Mouse (Mus musculus): ENCODE data around the gene Oscp1. TPM values are rescaled to one million over a fixed set of nuclear protein-coding genes. Genes with fewer than 3 reads are reported as not detected.

Oscp1 gene
- polyA plus RNA-seq, 1 experiment from 2014 or later: 27.8 TPM

GRCm38 (mm10) chr4:126057207-126058133 is 895 bp upstream of the Oscp1 start:
- Histone ChIP-seq H3K27ac (no peak overlapping the region), H3K27me3 (no peaks in the 10 kb centered on the region), H3K4me1 (peaks cover 21% of the 10 kb centered on the region), H3K9ac (peak overlapping the region; percentile 62), H3K9me3 (replicated peaks) (no peaks in the 10 kb centered on the region), H3K4me3 (peak overlapping the region; percentile 73), H3K4me2 (peak overlapping the region; percentile 84), H3K36me3 (ENCODE audit: poor library complexity, severe bottlenecking) (peaks cover 39% of the 10 kb centered on the region)
- 16% methylated on average over 19 of the region's 19 CpGs for WGBS
- ATAC-seq: no peak

GRCm38 (mm10) chr4:126058997-126059362 is 615 bp downstream of the Oscp1 start:
- 39% methylated on average over 9 of the region's 9 CpGs for WGBS
- H3K4me3 ChIP-seq: peak overlapping the region; percentile 73
- no peaks in the 10 kb centered on the region for H3K9me3 ChIP-seq (replicated peaks)
- ATAC-seq: no peak
- H3K27ac ChIP-seq: no peak overlapping the region; the same call in 1 of the 2 replicates
- peaks cover 24% of the 10 kb centered on the region for H3K36me3 ChIP-seq (ENCODE audit: poor library complexity, severe bottlenecking)
- peak overlapping the region; percentile 84 for H3K4me2 ChIP-seq
- peaks cover 21% of the 10 kb centered on the region for H3K4me1 ChIP-seq
- H3K9ac ChIP-seq: peak overlapping the region; percentile 79
- no peaks in the 10 kb centered on the region for H3K27me3 ChIP-seq

DNA sequence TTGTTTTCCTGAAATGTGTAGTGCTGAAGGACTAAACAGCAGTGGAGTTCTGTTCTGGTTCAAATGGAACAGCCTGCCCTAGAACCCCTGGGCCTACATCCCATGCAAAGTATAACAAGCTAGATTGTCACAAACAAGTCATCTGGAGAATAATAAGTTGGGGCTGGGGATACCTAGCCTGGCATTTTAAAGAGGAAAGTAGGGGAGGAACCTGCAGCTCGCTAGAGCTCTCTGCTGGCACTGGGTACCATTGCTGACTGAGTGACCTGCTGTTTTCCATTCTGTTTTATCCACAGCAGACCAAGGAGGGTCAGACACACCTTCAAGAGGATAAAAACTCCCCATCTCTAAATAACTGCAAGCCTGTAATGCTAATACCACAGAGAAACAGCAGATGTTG is 4.5 kb downstream of the Oscp1 start:
- Histone ChIP-seq H3K4me2 (no peak overlapping the region), H3K9me3 (replicated peaks) (no peaks in the 10 kb centered on the region), H3K9ac (no peak overlapping the region), H3K27me3 (no peaks in the 10 kb centered on the region), H3K4me1 (peaks cover 12% of the 10 kb centered on the region), H3K27ac (no peak overlapping the region), H3K36me3 (ENCODE audit: poor library complexity, severe bottlenecking) (no peaks in the 10 kb centered on the region), H3K4me3 (no peak overlapping the region)
- WGBS: 48% methylated on average over 1 of the region's 1 CpGs
- ATAC-seq: no peak

DNA sequence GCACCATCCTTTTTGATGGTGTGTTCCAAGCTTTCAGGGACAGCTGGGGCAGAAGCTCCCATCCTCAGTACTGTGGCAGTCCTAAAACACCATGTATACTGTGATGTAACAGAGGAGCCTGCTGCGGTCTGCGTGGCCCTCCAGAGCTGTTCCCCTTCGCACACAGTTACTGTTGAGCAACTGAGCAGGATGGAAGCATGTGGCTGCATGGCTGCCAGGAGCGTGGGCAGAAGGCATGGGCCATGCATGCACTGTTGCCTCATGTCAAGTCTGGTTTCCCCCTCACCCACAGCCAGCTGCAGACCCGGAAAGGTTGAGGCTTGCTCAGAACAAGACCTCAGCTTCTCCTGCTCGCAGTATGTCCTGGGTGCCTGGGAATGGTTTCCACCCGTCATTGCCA is 6.9 kb downstream of the Oscp1 start:
- no peak overlapping the region for H3K4me2 ChIP-seq
- no peak overlapping the region for H3K4me3 ChIP-seq
- H3K27me3 ChIP-seq: no peaks in the 10 kb centered on the region
- H3K9ac ChIP-seq: no peak overlapping the region
- H3K9me3 ChIP-seq (replicated peaks): no peaks in the 10 kb centered on the region
- no peaks in the 10 kb centered on the region for H3K36me3 ChIP-seq (ENCODE audit: poor library complexity, severe bottlenecking)
- ATAC-seq: no peak
- no peak overlapping the region for H3K27ac ChIP-seq
- WGBS: 90% methylated on average over 7 of the region's 7 CpGs
- no peaks in the 10 kb centered on the region for H3K4me1 ChIP-seq

- no peak overlapping the region; the same call in 1 of the 2 replicates for H3K9ac ChIP-seq
- H3K4me1 ChIP-seq: no peaks in the 10 kb centered on the region
- no peaks in the 10 kb centered on the region for H3K36me3 ChIP-seq (ENCODE audit: poor library complexity, severe bottlenecking)
- H3K27me3 ChIP-seq: no peaks in the 10 kb centered on the region
- no peaks in the 10 kb centered on the region for H3K9me3 ChIP-seq (replicated peaks)
- H3K4me2 ChIP-seq: no peak overlapping the region
- WGBS: 65% methylated on average over 15 of the region's 15 CpGs
- ATAC-seq: 0 out of 2 replicates have a peak, but pooled peaks have one; percentile 33
- H3K4me3 ChIP-seq: no peak overlapping the region
- peak overlapping the region; percentile 22; the same call in 1 of the 2 replicates for H3K27ac ChIP-seq
Observed at GRCm38 (mm10) chr4:126067401-126068077, 9.2 kb downstream of the Oscp1 start.

DNA sequence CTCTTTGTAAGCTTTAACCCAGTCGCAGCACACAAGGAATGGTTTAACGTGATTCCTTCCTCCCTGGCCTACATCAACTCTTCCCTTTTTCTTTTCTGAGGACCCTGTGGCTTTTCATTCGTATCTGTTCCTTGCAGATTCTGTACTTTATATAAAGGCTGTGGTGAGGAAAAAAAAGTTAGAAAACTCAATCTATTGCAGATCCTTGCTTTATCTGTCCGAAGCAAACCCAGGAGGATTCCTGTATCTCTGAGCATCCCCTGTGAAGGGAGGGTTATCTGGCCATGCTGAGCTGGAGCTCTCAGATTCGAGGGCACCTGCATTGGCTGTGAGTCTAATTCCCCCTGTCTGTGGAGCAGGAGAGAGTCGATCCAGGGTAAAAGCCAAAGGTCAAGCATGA is 10.5 kb downstream of the Oscp1 start:
- no peak overlapping the region for H3K4me2 ChIP-seq
- H3K36me3 ChIP-seq (ENCODE audit: poor library complexity, severe bottlenecking): no peaks in the 10 kb centered on the region
- peak overlapping the region; percentile 22; the same call in 1 of the 2 replicates for H3K27ac ChIP-seq
- 89% methylated on average over 6 of the region's 6 CpGs for WGBS
- no peaks in the 10 kb centered on the region for H3K9me3 ChIP-seq (replicated peaks)
- H3K27me3 ChIP-seq: no peaks in the 10 kb centered on the region
- no peaks in the 10 kb centered on the region for H3K4me1 ChIP-seq
- no peak overlapping the region for H3K9ac ChIP-seq
- H3K4me3 ChIP-seq: no peak overlapping the region
- no peak for ATAC-seq

GRCm38 (mm10) chr4:126077833-126078232 is 19.5 kb downstream of the Oscp1 start:
- Histone ChIP-seq H3K4me3 (no peak overlapping the region), H3K9me3 (replicated peaks) (no peaks in the 10 kb centered on the region), H3K4me1 (no peaks in the 10 kb centered on the region), H3K36me3 (ENCODE audit: poor library complexity, severe bottlenecking) (peaks cover 37% of the 10 kb centered on the region), H3K4me2 (no peak overlapping the region), H3K9ac (no peak overlapping the region), H3K27me3 (no peaks in the 10 kb centered on the region), H3K27ac (no peak overlapping the region)
- no peak for ATAC-seq
- 86% methylated on average over 6 of the region's 6 CpGs for WGBS

DNA sequence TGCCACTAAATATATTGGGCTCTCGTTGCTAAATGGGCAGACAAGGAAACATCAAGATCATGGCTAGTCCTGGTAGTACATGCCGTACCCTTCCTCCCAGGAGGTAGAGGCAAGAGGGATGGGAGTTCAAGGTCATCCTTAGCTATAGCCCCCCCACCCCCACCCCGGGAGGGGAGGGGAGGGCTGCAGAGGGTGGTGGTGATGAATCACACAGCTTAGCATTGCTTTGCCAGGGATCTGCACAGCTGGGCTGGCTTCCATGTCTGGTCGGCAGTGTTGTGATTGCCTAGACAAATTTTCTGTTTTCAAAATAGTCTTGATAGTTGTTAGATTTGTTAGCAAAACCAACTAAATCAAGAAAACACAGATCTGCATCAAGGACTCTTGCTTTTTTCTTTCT is 20.9 kb downstream of the Oscp1 start:
- Histone ChIP-seq H3K4me2 (no peak overlapping the region), H3K27me3 (no peaks in the 10 kb centered on the region), H3K4me1 (no peaks in the 10 kb centered on the region), H3K9ac (no peak overlapping the region), H3K9me3 (replicated peaks) (no peaks in the 10 kb centered on the region), H3K27ac (no peak overlapping the region), H3K36me3 (ENCODE audit: poor library complexity, severe bottlenecking) (peaks cover 51% of the 10 kb centered on the region), H3K4me3 (no peak overlapping the region)
- ATAC-seq: no peak
- 78% methylated on average over 4 of the region's 4 CpGs for WGBS

- Histone ChIP-seq H3K36me3 (ENCODE audit: poor library complexity, severe bottlenecking) (peaks cover 37% of the 10 kb centered on the region), H3K9me3 (replicated peaks) (no peaks in the 10 kb centered on the region), H3K4me2 (no peak overlapping the region), H3K9ac (no peak overlapping the region), H3K4me1 (0 out of 2 replicates have a peak, but pooled peaks cover 3% of the 10 kb centered on the region), H3K4me3 (no peak overlapping the region), H3K27ac (no peak overlapping the region), H3K27me3 (no peaks in the 10 kb centered on the region)
- no peak for ATAC-seq
- WGBS: 91% methylated on average over 1 of the region's 1 CpGs
Observed at GRCm38 (mm10) chr4:126081601-126082000, 23.2 kb downstream of the Oscp1 start.

DNA sequence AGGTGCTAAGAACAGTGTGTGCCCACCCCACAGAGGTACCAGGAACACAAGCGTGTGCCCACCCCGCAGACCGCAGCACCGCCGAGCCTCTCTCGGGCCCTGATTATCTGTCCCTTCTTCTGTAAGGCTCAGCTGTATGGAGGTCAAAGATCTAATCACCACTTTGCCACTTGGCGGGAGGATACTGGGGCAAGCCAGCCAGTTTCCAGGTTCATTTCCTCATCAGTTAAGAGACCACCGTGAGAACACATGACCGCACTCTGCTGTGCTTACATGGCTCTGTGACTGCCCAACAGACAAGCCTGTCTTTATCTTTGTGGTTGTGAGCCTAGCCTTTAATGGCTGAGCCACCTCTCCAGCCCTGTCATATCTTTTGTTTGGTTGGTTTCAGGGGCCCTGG is 24.7 kb downstream of the Oscp1 start:
- 96% methylated on average over 9 of the region's 9 CpGs for WGBS
- no peak for ATAC-seq
- H3K9ac ChIP-seq: no peak overlapping the region
- no peak overlapping the region for H3K4me2 ChIP-seq
- peaks cover 33% of the 10 kb centered on the region for H3K36me3 ChIP-seq (ENCODE audit: poor library complexity, severe bottlenecking)
- H3K27me3 ChIP-seq: no peaks in the 10 kb centered on the region
- 0 out of 2 replicates have a peak, but pooled peaks cover 3% of the 10 kb centered on the region for H3K4me1 ChIP-seq
- no peaks in the 10 kb centered on the region for H3K9me3 ChIP-seq (replicated peaks)
- H3K27ac ChIP-seq: no peak overlapping the region
- no peak overlapping the region for H3K4me3 ChIP-seq

DNA sequence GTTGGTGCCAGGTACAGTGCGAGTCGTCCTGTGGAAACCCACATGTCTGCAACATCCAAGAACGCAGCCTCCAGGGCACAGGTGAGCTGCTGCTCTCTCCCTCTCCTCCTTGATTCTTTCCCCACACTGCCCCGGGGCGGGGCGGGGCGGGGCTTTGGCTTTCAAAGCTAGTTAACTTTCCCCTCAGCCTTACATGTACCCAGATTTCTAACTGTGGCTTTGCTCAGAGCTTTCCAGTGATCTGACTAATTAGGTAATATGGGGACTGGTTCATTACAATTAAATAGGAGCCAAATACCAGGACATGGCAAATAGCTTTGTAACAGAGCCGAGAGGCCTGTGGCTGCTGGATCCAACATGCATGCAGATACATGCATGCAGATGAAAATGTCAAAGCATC is 26.0 kb downstream of the Oscp1 start:
- Histone ChIP-seq H3K4me1 (0 out of 2 replicates have a peak, but pooled peaks cover 3% of the 10 kb centered on the region), H3K9me3 (replicated peaks) (no peaks in the 10 kb centered on the region), H3K27me3 (no peaks in the 10 kb centered on the region), H3K4me2 (no peak overlapping the region), H3K9ac (no peak overlapping the region), H3K36me3 (ENCODE audit: poor library complexity, severe bottlenecking) (peaks cover 33% of the 10 kb centered on the region), H3K27ac (no peak overlapping the region), H3K4me3 (no peak overlapping the region)
- no peak for ATAC-seq
- WGBS: 67% methylated on average over 8 of the region's 8 CpGs

DNA sequence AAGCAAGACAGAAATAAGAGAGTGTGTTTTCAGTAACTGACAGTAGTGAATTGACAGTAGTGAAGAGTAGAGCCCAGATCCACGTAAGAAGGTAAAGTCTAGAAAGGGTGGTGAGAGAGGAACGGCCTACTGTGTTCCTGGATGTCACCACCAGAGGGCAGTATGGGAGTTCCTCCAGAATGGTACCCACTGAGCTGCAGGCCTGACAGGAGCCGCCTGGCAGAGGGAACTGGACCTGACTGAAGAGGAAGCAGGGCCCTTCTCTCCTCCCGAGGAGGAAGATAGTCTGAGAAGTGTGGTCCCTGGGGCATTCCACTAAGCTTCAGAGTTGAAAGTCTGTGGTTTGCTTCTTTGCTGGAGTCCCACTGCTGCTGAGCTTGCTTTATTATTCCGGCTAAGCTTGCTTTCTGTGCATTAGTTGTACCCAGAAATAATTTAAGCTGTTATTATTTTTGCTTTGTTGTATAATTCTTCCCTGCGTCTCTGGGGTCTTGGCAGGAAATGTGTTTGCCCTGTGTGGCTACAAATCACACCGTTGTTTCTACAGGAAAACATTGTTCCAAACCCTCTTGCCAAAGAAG is 27.7 kb downstream of the Oscp1 start:
- WGBS: 30% methylated on average over 7 of the region's 7 CpGs
- peak; percentile 84 for ATAC-seq
- Histone ChIP-seq H3K27me3 (no peaks in the 10 kb centered on the region), H3K4me3 (no peak overlapping the region), H3K27ac (no peak overlapping the region), H3K9ac (no peak overlapping the region), H3K36me3 (ENCODE audit: poor library complexity, severe bottlenecking) (peaks cover 27% of the 10 kb centered on the region), H3K4me2 (no peak overlapping the region), H3K4me1 (0 out of 2 replicates have a peak, but pooled peaks cover 3% of the 10 kb centered on the region), H3K9me3 (replicated peaks) (no peaks in the 10 kb centered on the region)

Measured in forebrain, embryonic 13.5 days (tissue).